Mouse (Mus musculus) Muller cell, postnatal 12 days (primary cell): ENCODE measurements around the gene Olfr1471.
"Not testable (repeated sequence)": the region's sequence is repeated elsewhere in the genome, so short reads cannot be mapped to it uniquely, and the experiment has no call there.

Experiments
- DNase-seq: peaks from one replicate; pipeline ENCODE4 v3.0.0-alpha.2; 2015; ENCODE audit errors: inconsistent ontology term

Gene Olfr1471

GRCm38 (mm10) chr19:13443109-13443508, at the start of gene Olfr1471:
Olfr1471 (plus strand) TSS chr19:13443409.
- not testable (repeated sequence) for DNase-seq

GRCm38 (mm10) chr19:13407549-13407948, 35.7 kb upstream of the Olfr1471 start, which contains the start of gene Olfr1469:
Olfr1469 (plus strand) TSS chr19:13407849.
- DNase-seq = no peak

- no peak for DNase-seq
Measured at GRCm38 (mm10) chr19:13455986-13456385, 12.8 kb downstream of the Olfr1471 start, which contains the start of gene Olfr1472. Olfr1472 (minus strand) TSS chr19:13456086.

GRCm38 (mm10) chr19:13469265-13469664, 26.1 kb downstream of the Olfr1471 start, which contains the start of gene Olfr1474:
Olfr1474 (plus strand) TSS chr19:13469565.
- DNase-seq = not testable (repeated sequence)

DNA sequence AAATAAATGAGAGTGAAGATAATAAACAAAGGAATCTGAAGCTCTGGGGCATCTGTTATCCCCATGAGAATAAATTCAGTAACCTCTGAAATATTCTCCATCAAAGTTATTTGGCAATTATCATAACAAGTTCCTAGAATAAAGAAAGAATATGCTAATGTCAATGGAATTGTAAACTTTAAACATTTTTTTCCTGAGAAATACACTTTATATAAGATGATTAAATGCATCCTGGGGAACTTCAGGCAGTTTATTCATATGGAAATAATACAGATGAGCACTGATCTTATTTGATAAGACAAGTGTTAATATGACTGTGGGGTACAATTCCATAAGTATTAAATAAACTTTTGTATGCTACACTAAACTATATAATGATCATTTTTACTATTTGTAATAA, 36.9 kb downstream of the Olfr1471 start, which contains the start of gene Olfr1475:
TSS of gene Olfr1475 (minus strand) at position 101 of the 400 bp plus-strand sequence.
- DNase-seq = no peak

DNA sequence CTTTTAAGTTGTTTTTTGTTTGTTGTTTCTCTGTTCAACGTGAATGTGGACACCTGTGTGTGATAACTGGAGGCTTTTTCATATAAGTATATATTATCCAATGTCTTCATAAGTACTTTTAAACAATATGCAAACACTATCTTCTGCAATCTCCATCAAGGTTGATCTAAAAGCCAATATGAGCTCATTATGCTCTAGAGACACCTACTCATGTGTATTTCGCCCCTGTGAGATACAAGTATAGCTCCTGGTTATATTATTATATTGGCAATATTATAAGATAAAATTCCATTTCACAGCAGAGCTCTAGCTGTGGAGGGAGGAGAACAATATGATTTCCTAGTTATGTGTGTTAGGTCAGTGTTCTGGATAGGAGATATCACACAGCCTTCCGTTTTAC, 57.0 kb downstream of the Olfr1471 start, which contains the start of gene Olfr1477:
TSS of gene Olfr1477 (plus strand) at position 301 of the 400 bp plus-strand sequence.
- no peak for DNase-seq
